Mouse (Mus musculus): ENCODE results near the gene Rpl23a.

Rpl23a gene

DNA sequence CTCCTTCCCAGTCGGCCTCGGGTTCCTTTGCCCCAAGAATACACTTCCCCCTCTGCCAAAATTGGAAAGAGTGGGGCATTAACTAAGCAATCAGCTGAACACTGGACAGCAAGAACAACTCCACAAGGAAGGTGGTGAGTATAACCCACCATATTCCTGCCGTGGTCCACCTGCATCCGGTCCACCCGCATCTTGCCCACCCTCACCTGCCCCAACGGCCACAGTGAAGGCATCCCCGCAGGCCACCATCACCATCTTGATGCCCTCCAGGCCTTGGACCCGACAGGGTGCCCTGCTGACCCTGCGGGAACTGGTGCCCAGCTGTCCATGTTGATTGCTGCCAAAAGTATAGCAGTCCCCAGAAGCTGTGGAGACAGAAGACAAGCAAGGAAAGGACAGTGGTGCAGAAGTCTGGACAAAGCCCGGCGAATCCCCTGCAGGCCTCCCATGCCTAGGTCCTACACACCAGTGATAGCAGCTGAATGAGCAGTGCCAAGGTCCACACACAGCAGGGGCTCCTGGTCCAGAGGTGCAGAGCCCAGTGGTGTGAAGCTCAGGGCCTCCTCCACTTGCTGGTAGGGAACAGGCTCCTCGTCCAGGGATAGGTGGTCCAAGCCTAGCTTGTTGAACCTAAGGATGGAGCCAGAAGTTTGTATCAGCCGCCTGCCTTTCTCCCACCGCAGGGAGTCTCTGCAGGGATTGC, 16.0 kb downstream of the Rpl23a start:
- no peak for DNase-seq (ENCODE audit: low read depth, low spot score)

DNA sequence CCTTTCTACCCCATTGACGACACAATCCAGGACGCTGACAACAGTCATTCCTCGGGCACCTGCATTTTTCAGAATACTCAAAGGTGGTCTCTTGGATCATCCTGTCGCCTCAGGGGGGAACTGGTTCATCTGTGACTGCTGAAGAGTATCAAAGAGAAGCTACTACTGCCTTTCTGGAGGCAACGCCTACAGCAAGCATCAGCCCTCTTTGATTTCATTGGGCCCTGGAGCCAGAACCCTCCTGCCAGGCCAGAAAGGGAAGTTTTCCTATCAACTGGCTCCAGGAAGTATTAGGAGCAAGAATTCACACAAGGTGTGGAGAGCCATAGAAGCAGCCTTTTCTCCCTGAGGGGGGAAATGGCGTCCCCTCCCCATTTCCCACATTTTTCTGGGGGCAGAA, 16.7 kb downstream of the Rpl23a start:
- peak; percentile 35 for DNase-seq (ENCODE audit: low read depth, low spot score)

DNA sequence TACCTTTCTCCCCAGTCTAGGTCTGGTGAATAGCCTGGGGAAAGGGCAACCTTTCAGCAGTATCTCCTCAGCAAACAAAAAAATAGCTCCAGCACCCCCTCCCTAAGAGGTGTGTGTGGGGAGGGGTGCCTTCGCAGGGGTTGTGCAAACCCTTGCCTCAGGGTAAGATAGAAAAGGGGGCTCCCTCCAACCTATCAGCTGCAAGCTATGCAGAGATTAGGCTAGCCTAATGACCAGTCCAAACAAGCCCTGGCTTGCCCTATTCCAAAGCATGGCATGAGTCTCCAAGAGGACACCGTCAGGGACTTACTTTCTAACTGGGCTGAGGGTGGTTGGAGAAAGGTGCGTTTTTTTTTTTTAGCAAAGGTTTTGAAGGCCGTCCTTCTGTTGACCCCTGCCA, 17.2 kb downstream of the Rpl23a start:
- peak; percentile 56 for DNase-seq (ENCODE audit: low read depth, low spot score)

DNA sequence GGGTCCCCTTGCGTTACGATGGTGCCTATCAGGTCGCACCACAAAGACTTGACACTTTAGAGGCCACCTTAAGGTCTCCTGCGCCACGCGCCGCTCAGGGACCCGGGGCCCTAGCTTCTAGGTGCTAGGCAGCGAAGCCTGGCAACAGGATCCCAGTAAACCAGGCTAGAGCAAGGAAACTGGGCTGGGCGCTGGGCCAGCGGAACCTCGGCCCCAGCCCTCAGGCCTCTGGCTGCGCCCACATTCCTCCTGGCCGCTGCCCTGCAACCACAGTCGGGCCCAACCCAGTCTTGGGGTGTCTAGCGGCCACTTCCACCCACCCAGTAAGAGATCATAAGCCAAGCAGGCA, 17.6 kb downstream of the Rpl23a start:
- peak; percentile 92 for DNase-seq (ENCODE audit: low read depth, low spot score)

DNA sequence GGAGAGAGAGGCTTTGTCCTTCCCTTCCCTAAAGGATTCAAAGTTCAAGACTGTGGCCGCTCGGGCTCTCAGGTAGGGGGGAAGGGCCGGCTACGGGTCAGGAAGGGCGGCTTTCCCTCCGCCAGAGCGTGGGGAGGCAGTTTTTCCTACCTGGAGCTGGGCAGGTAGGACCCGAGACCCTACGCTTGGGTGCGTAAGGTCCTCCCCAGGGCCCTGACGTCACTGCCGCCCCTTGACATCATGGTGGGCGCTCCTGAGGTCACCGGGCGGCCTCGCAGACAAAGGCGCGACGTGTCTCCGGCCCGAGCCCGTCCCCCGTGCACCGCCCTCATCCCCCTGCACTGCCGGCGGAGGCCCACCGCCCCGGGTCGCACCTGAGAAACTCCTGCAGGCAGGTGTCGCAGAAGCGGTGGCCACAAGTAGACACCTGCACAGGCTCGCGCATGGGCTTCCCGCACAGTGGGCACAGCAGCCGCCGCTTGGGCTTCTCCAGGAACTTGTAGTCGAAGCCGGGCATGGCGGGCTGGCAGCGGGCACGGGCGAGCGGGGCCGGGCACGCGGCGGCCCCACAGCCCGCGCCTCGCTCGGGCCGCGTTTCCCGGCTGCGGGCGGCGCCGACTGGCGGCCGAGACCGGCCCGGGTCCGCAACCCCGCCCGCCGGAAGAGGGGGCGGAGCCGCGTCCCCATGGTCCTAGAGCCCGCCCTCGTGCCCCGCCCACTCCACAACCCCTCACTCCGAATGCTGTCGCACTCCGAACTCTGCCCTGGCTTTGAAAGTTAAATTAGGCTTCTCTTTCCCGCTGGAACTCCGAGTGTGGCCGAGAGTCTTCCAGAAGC, 18.2 kb downstream of the Rpl23a start, which contains the start of gene Traf4:
Traf4 (minus strand) TSS at position 666 of the 837 bp plus-strand sequence.
- peak; percentile 87 for DNase-seq (ENCODE audit: low read depth, low spot score)

DNA sequence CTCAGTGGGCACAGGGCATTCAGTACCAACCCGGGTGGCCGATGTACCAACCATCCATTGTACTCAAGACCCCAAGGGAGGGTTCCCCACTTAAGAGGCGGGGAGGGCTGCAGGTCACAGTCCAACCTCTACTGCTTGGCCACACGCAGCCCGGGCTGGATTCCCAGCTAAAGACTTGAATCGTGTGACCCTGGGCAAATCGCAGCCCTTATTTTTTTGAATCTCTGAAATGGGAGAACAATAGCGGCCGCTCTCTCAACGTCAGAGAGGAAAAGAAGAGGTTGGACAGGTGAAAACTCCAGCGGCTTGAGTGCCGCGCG, 18.8 kb downstream of the Rpl23a start:
- DNase-seq (ENCODE audit: low read depth, low spot score): peak; percentile 32

DNA sequence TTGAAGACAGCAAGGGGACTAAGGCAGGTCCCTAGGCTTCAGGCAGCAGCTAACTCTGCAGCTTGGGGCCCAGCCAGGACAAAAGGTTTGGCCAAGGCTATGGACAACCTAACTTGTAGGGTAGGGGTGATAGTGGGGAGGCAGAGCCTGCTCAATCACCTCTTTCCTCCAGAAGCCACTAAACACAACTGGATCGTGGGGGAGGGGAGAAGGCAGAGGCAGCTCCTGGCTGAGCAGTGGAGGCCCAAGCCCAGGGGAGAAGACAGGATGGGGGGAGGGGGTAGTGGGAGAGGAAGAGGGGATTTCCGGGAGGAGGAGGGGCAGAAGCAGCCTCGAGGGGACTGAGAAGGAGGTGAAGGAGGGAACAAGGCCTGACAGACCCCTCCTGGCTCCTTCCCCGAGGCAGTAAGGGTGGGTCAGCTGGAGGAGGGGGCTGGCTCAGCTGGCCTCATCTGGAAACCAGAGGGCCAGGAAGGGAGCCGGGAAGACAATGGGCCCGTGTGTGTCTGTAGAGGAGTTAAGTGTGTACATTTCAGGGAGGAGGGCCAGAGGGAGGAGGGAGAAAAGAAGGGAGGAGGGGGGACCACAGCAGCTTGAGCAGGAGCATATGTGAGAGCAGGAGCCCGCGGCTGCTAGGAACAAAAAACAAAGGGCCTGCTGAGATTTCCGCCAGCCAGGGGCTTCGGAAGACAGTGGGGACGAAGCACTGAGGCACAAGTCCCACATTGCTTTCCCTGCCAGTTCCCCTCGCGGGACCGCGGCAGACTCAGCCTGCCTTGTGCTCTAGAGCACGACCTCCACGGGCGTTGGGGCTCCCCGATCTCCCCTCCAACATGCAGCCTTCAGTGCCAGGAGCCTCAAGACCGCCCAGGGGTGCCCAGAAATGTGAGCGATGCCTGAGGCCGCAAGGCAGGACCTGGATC, 19.4 kb downstream of the Rpl23a start:
- peak; percentile 78 for DNase-seq (ENCODE audit: low read depth, low spot score)

DNA sequence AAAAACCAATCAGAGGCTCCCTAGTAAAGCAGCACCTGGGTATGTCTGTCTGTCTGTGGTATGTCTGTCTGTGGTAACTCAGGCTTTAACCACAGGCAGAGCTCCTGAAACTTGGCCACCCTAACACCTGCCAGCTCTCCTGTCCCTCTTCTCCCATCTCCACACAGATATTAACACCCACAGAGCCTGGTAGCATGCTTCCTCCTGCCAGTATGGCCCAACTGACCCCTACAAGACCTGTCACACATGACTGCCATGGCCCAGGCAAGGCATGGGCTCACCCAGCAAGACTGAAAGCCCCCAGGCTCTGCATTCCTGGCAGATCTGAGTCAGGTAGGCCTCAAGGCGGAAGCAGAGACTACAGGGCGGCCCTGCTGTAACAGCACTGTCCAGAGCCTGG, 20.3 kb downstream of the Rpl23a start:
- peak; percentile 39 for DNase-seq (ENCODE audit: low read depth, low spot score)

DNA sequence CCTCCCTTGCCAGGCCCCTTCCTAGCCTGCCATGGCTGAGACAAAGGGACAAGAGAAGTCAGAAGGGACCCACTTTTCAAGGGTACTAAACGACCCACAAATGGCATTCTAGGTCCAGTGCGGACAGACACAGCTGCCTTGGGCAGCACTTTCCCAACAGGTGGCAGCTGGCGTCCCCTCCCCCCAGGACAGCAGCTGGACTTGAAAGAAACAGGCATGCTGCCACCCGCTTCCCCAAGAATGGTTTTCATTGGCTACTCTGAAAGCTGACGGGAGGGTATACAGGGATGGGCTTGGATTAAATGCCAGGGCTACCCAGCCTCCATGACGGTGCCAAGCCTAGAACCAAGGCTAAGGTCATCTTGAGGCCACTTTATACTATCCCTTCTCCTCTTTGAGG, 20.9 kb downstream of the Rpl23a start:
- DNase-seq (ENCODE audit: low read depth, low spot score): no peak

DNA sequence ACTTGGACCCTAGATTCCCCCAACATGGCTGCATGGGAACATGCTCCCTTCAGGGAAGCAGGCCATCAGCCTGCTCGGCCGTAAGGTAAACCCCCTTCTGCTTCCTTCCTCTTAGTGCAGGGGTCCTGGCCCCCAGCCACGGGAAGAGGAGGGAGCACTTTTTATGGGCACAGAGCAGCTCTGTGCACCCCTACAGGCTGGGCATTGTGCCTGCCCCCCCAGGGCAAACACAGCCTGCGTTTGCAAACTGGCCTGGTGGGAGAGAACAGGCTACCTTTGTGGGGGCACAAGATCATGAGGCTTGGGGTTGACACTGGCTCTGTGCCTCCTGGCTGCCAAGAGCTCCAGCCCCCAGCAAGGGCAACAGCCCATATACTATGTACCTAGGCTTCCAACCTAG, 21.4 kb downstream of the Rpl23a start:
- no peak for DNase-seq (ENCODE audit: low read depth, low spot score)

DNA sequence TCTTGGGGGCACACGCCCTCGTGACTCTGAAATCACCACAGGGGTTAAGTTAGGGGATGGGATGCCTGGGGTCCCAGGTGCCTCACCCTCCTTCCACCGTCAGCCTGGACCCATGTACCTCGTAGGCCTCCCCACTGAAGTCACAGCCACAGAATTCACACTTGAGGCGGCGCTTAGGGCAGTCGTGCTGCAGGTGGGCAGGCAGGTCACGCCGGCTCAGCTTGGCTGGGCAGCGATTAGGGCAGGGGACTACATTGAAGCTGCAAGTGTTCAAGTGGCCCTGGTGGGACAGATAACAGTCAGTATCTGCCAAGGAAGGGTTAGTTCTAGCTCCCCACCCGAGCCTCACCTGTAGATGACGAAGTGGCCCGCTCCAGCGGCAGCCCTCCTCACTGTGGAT, 22.2 kb downstream of the Rpl23a start:
- DNase-seq (ENCODE audit: low read depth, low spot score): no peak

DNA sequence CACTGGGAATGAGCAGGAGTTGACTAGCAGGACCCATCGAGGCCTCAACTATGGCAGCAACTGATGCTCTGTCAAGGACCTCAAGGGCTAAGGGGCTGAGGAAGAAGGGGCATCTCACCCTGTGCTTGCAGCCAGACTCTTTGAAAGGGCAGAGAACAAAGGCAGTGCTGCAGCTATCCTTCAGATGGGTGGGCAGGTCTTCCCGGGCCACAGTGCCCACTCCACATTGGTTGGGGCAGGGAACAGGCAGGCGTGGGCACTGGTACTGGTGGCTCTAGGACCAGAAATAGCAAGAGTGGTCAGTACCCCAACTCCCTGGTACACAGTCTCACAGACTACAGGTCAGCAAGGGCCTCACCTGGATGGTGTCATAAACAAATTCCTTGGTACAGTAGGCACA, 22.7 kb downstream of the Rpl23a start:
- no peak for DNase-seq (ENCODE audit: low read depth, low spot score)

DNA sequence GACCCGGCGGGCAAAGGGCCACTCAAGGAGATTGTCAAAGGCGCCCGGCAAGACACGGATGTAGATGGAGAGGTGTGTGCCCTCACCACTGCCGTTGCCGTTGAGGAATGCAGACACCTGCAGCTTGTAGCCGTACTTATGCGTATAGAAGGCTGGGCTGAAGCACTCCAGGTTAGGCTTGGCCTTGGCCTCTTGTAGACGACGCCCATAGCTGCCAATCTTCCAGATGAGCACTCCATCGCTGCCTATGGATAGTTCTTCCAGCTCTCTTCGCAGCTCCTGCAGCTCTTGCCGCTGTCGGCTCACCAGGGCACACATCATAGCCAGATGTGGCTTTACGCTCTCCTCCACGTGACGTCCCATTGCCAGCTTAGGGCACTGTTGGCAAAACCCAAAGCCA, 23.2 kb downstream of the Rpl23a start:
- no peak for DNase-seq (ENCODE audit: low read depth, low spot score)

DNA sequence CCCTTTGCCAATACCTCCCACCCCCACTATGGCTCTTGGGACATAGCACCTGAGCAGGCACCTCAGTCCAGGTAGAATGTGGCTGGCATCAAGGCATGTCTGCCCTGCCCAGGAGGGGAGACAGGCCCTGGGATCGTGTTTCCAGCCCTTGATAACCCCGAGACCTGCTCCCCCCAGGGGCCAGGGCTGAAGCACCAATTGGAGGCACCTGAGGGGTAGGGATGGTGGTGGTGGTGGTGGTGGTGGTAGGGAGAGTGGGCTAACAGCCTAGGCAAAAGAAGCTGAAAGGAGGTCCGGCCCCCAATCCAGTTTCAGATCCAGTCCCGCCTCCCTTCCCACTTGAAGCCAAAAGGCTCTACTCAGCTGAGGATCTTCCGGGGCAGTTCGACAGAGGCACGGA, 23.8 kb downstream of the Rpl23a start:
- DNase-seq (ENCODE audit: low read depth, low spot score): no peak

DNA sequence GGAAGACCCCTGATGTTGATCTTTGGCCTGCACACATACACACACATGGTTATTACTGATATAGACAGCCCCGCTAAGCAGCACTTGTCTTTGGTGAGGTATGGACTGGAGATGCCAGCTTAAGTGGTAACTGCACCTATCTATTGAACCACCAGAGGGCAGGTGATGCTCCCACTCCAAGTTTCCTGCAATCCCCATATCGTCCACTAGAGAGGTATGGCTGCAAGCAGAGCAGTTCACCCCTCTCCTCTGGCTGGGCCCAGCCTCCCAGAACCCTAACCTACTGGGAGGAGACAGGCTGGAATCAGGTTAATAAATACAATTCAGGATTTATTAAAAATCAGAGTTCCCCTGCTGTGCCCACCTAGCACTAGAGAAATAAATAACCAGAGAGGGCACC, 24.3 kb downstream of the Rpl23a start:
- peak; percentile 94 for DNase-seq (ENCODE audit: low read depth, low spot score)

DNA sequence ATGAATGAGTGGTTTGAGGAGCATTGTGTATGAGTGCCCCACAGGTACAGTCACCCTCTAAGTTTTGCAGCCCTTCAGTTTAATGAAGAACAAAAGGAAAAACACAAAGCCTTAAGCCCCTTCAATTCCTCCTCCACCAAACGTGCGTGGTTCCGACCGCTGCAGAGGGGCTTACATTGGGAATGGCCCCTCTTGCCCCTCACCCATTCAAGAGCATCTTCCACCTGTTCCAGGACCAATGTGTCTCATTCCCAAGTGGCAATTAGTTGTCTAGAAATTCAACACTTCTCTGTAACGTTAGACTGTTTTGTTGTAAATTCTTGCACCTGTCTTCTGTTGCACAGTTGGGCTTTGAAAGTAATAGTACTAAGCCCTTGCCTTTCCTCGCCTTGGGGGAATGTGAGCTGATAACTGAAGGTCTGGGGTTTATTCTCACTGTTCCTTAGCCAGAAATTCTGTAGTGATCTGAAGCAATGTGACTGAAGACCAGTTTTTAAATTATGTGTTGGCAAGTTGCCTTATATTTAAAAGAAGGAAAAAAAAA, 27.2 kb downstream of the Rpl23a start:
- DNase-seq (ENCODE audit: low read depth, low spot score): no peak

DNA sequence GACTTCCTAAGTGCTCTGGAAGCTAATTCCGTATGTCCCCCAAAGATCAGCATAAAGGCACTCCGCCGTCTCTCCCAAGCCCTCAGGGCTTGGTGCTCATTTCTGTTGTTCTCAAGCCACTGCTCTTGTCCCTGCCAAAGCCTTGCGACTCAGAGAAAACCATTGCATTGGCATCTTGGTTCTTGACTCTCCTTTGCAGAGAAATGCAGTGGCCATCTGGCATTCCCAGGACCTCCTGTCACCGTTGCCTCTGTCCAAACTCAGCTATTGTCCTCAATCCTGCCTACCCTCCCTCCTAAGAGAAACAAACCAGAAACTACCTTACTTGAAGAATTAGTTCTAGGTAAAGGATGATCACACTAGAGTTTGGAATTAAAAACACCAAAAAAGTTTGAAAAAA, 27.7 kb downstream of the Rpl23a start:
- DNase-seq (ENCODE audit: low read depth, low spot score): no peak

DNA sequence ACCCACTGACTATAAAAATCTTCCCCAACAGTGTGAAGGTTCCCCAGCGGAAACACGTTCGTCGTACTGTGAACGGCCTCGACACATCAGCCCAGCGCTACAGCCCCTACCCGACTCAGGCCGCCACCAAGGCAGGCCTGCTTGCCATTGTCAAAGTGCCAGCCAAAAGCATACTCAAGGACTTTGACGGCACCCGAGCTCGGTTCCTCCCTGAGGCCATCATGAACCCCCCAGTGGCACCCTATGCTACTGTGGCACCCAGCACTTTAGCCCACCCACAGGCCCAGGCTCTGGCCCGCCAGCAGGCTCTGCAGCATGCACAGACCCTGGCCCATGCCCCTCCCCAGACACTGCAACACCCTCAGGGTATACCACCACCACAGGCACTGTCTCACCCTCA, 29.6 kb downstream of the Rpl23a start:
- DNase-seq (ENCODE audit: low read depth, low spot score): no peak

DNA sequence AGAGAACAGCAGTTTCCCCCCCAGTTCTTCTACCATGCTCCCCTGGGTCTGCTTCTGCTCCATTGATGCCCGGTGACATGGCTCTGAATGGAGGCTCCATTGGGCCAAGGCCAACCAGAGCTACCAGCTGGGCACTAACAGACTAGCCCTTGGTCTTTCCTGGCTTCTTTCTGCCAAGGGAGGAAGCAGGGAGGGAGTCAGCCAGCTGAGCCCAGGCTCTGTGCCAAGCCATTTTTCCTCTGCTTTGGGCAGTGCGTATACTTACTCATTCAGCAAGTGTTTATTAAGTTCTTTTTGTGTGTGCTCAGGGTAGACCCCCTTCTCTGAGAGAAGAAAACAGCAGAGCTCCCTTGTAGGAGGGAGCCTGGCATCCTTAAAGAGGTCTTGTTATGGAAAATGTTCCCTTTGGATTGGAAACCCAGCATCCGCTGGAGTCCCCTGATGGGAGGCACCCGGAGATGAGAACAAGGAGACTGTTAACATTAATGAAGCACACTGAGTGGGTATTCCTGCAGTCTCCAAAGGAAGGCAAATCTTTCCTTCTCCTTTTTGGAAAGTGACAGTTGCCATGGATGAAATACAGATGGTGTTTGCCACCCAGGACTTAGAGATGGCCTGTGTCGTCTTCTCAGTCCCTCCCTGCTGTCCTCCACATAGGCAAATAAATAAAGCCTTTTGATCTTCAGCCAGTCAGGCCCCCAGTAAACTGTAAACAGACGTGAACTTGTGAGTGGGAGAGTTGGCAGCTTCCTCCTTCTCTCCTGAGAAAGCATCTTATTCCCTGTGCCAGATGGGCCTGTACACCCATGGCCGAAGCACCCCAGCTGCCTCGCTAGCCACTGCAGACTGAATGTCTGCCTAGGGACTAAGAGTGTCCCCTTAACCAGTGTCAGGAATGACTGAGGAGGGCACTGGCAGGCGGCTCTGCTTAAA, 30.8 kb downstream of the Rpl23a start:
- DNase-seq (ENCODE audit: low read depth, low spot score): peak; percentile 49

DNA sequence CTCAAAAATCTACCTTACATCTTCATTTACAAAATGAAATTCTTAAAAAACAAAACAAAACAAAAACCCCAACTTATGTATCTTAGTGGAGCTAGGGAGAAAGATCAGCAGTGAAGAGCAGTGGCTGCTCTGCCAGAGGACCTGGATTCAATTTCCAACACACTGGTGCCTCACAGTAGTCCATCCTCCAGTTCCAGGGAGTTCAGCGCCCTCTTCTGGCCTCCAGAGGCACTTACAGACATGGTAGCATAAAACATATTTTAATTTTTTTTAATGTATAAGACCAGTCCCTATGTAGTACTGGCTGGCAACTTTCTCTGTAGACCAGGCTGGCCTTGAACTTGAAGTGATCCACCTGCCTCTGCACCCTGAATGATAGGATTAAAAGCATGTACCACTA, 32.2 kb downstream of the Rpl23a start:
- peak; percentile 64 for DNase-seq (ENCODE audit: low read depth, low spot score)
